In genomic region chr4:82369011-82369776, GRCm38 (mm10) we compare ENCODE assay signal across 20 mouse cellular contexts.
"Had no signal": no experiment of that assay in that cellular context is flagged by ENCODE, and none has a peak within 500 bp of the region (broad histone marks: within the 10 kb centered on the region; RNA-seq: fewer than 3 reads in every experiment).

No protein-coding gene starts in this region.

- H3K27ac ChIP-seq: kidney, embryonic 15.5 days; liver, embryonic 14.5 days; macrophage; midbrain, embryonic 13.5 days; neural tube, embryonic 12.5 days; neural tube, embryonic 15.5 days; stomach, postnatal 0 days had no signal

- H3K4me2 ChIP-seq: kidney, embryonic 15.5 days; liver, embryonic 11.5 days; lung, embryonic 14.5 days; midbrain, embryonic 13.5 days; neural tube, embryonic 12.5 days; neural tube, embryonic 15.5 days had no signal

- H3K36me3 ChIP-seq: kidney, embryonic 15.5 days; midbrain, embryonic 13.5 days; neural tube, embryonic 12.5 days; neural tube, embryonic 15.5 days had no signal

- ATAC-seq: liver, postnatal 0 days; lung, postnatal 0 days; midbrain, embryonic 13.5 days had no signal

- DNase-seq: kidney, adult 8-10 months; kidney, postnatal 10 days; kidney, postnatal 36 days; liver, postnatal 0 days; lung, embryonic 14.5 days; right cerebral cortex, adult 18-20 months; right cerebral cortex, postnatal 14 days; right cerebral cortex, postnatal 4 days; thymus, adult 2 months; thymus, postnatal 14 days; thymus, postnatal 4 days had no signal

- H3K9ac ChIP-seq: kidney, embryonic 15.5 days; liver, embryonic 14.5 days; liver, postnatal 0 days; lung, embryonic 14.5 days; midbrain, embryonic 13.5 days; neural tube, embryonic 12.5 days; neural tube, embryonic 15.5 days had no signal

- H3K4me1 ChIP-seq: midbrain, embryonic 13.5 days; neural tube, embryonic 12.5 days had no signal

- H3K9me3 ChIP-seq: kidney, embryonic 15.5 days; midbrain, embryonic 13.5 days; neural tube, embryonic 12.5 days; neural tube, embryonic 15.5 days had no signal

- H3K4me3 ChIP-seq: kidney, embryonic 15.5 days; midbrain, embryonic 13.5 days; neural tube, embryonic 12.5 days; neural tube, embryonic 15.5 days had no signal

- H3K27me3 ChIP-seq: kidney, embryonic 15.5 days; midbrain, embryonic 13.5 days; neural tube, embryonic 12.5 days; neural tube, embryonic 15.5 days had no signal
